Mouse (Mus musculus) left cerebral cortex, postnatal 14 days (tissue): Measurements from ENCODE around the gene Gpr87. TPM values are rescaled to one million over a fixed set of nuclear protein-coding genes. Genes with fewer than 3 reads are reported as not detected.

Experiments used
- DNase-seq, 2 experiments: peaks; one replicate each; pipeline ENCODE4 v3.0.0; 2021 to 2022; ENCODE audit warnings: low spot score in 2 of 2, mixed read lengths in 1 of 2
- intact Hi-C: fragments of 180-260 bp; cut with DNase I; formaldehyde crosslinking; loops from one replicate; pipeline ENCODE4 v1.15.1; 2025
- total RNA-seq, 2 experiments: library from RNA; stranded (reverse); gene quantifications; 2 replicates each; pipeline ENCODE4 v1.2.3; 2021

Gene Gpr87
- total RNA-seq, 2 experiments from 2014 or later: not detected

GRCm38 (mm10) chr3:59197329-59197948, 2.5 kb upstream of the Gpr87 start:
- no peak for DNase-seq
- intact Hi-C loops: no loop called here

GRCm38 (mm10) chr3:59194099-59194498, 805 bp downstream of the Gpr87 start:
- intact Hi-C loops: no loop called here
- DNase-seq: no peak

- DNase-seq: no peak
- intact Hi-C loops: no loop called here
These were observed 3.2 kb downstream of the Gpr87 start for GRCm38 (mm10) chr3:59191674-59192073.

- intact Hi-C loops: no loop called here
- no peak for DNase-seq
These were observed 7.6 kb downstream of the Gpr87 start for GRCm38 (mm10) chr3:59187336-59187735.

GRCm38 (mm10) chr3:59185662-59186061, 9.2 kb downstream of the Gpr87 start:
- no peak for DNase-seq
- intact Hi-C loops: no loop called here

- intact Hi-C loops: no loop called here
- DNase-seq: no peak
These were observed 12.8 kb downstream of the Gpr87 start for GRCm38 (mm10) chr3:59182129-59182528.

- no peak for DNase-seq
- intact Hi-C loops: no loop called here
These were observed 13.8 kb downstream of the Gpr87 start for GRCm38 (mm10) chr3:59181134-59181533.

GRCm38 (mm10) chr3:59176871-59177270, 18.0 kb downstream of the Gpr87 start:
- DNase-seq: no peak
- intact Hi-C loops: loop anchor here (5.0 to 10.0 kb wide), 2 partner anchors 140 to 878 kb away; no protein-coding TSS in a partner anchor

- DNase-seq: peak; percentile 71
- intact Hi-C loops: loop anchor here (5.0 to 10.0 kb wide), 2 partner anchors 142 to 880 kb away; no protein-coding TSS in a partner anchor
These were observed 19.7 kb downstream of the Gpr87 start for GRCm38 (mm10) chr3:59175234-59175633.

GRCm38 (mm10) chr3:59174426-59175154, 20.3 kb downstream of the Gpr87 start:
- no peak for DNase-seq
- intact Hi-C loops: loop anchor here (5.0 to 10.0 kb wide), 3 partner anchors 52 to 880 kb away; no protein-coding TSS in a partner anchor

GRCm38 (mm10) chr3:59169921-59170627, 24.8 kb downstream of the Gpr87 start:
- intact Hi-C loops: loop anchor here (5.0 to 10.0 kb wide), 2 partner anchors 48 to 885 kb away; no protein-coding TSS in a partner anchor
- DNase-seq: no peak

- intact Hi-C loops: no loop called here
- DNase-seq: no peak
These were observed 25.7 kb downstream of the Gpr87 start for GRCm38 (mm10) chr3:59169215-59169614.

GRCm38 (mm10) chr3:59168476-59168875, 26.4 kb downstream of the Gpr87 start:
- intact Hi-C loops: no loop called here
- no peak for DNase-seq

GRCm38 (mm10) chr3:59167417-59168054, 27.4 kb downstream of the Gpr87 start:
- intact Hi-C loops: no loop called here

GRCm38 (mm10) chr3:59160465-59160864, 34.4 kb downstream of the Gpr87 start:
- intact Hi-C loops: no loop called here

More at GRCm38 (mm10) chr3:59167417-59168054, 27.4 kb downstream of the Gpr87 start:
- DNase-seq: peak; percentile 28 to 47

GRCm38 (mm10) chr3:59157048-59157447, 37.9 kb downstream of the Gpr87 start:
- no peak for DNase-seq
- intact Hi-C loops: no loop called here

More at GRCm38 (mm10) chr3:59160465-59160864, 34.4 kb downstream of the Gpr87 start:
- no peak for DNase-seq

- DNase-seq: peak; percentile 14 to 32
- intact Hi-C loops: no loop called here
These were observed 39.5 kb downstream of the Gpr87 start for GRCm38 (mm10) chr3:59155404-59155803.

- DNase-seq: no peak
- intact Hi-C loops: no loop called here
These were observed 40.0 kb downstream of the Gpr87 start for GRCm38 (mm10) chr3:59154888-59155287.

- intact Hi-C loops: no loop called here
- DNase-seq: no peak
These were observed 41.5 kb downstream of the Gpr87 start, which contains the start of gene P2ry14 for GRCm38 (mm10) chr3:59153424-59153823. Gene P2ry14, minus strand, starts transcription at chr3:59153618.
